Mouse (Mus musculus) stomach, embryonic 16.5 days (tissue): ENCODE data around the gene Car3. TPM values are rescaled to one million over a fixed set of nuclear protein-coding genes. Genes with fewer than 3 reads are reported as not detected.
A peak's percentile ranks its signal among the peaks of the same experiment; 100 is the strongest.

Source experiments
- ATAC-seq: fragments of 200-750 bp; cut with Nextera tagmentation; 2 replicates; pipeline ENCODE4 v1.8.0; 2017; ENCODE audit warnings: moderate number of reproducible peaks, moderate TSS enrichment; ENCODE audit not compliant: insufficient read depth, low FRiP score
- H3K27ac ChIP-seq: fragments of 300-500 bp; sonication (generic); 2 replicates; pipeline ENCODE4 v1.5.1; 2014; ENCODE audit warnings: low read length
- H3K27me3 ChIP-seq: fragments of 300-500 bp; sonication (generic); 2 replicates; pipeline ENCODE4 v1.6.1; 2014; ENCODE audit warnings: low read length, control low read depth, mixed read lengths; ENCODE audit not compliant: control insufficient read depth, insufficient read depth
- H3K36me3 ChIP-seq: fragments of 300-500 bp; sonication (generic); 2 replicates; pipeline ENCODE4 v1.6.1; 2014; ENCODE audit warnings: low read length; ENCODE audit not compliant: control insufficient read depth, insufficient read depth
- H3K4me1 ChIP-seq: fragments of 300-500 bp; sonication (generic); 2 replicates; pipeline ENCODE4 v1.6.1; 2014; ENCODE audit warnings: low read length, control low read depth, mixed read lengths; ENCODE audit not compliant: control insufficient read depth, insufficient read depth
- H3K4me2 ChIP-seq: fragments of 300-500 bp; sonication (generic); 2 replicates; pipeline ENCODE4 v1.6.1; 2014; ENCODE audit warnings: low read depth, low read length, mixed read lengths
- H3K4me3 ChIP-seq: fragments of 300-500 bp; sonication (generic); replicated peaks from 2 replicates; pipeline ENCODE4 v1.5.1; 2014; ENCODE audit warnings: mild to moderate bottlenecking, low read length
- H3K9ac ChIP-seq: fragments of 300-500 bp; sonication (generic); 2 replicates; pipeline ENCODE4 v1.6.1; 2014; ENCODE audit warnings: low read length
- H3K9me3 ChIP-seq: fragments of 300-500 bp; sonication (generic); replicated peaks from 2 replicates; pipeline ENCODE4 v1.6.1; 2016; ENCODE audit warnings: low read length, control low read depth; ENCODE audit not compliant: control insufficient read depth
- WGBS: fragments of 180-500 bp; shearing (Covaris S2); extraction: QIAGEN DNeasy Blood & Tissue Kit; methylation state at CpG from one replicate; pipeline ENCODE4 v1.1.7; 2014; 5-methylcytosine and 5-hydroxymethylcytosine counted together
- polyA plus RNA-seq: library from polyadenylated mRNA; unstranded; fragments of >200 nt; fragmentation: Nextera tagmentation; extraction: Ambion mirVana; gene quantifications from 2 replicates; pipeline ENCODE4 v1.2.1, GENCODE M21; 2015

Gene Car3
- polyA plus RNA-seq, 1 experiment from 2014 or later, result 39.9 TPM

DNA sequence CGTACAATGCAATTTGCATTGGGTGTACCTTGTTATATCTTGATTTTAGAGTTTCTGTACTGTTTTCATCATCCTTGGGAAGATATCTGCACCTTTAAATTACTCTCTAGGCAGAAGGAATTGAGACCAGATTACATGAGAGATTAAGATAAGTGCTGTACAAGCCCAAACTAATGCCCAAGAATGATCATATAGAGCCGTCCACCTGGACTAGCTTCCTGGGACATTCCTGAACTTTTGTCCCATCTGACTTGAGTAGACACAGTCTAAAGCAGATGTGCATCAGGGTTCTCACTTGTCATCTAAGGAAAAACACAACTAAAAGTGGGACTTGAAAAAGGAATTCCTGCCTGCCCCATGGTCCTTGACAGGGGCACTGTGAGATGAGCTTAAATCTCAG is 2.6 kb downstream of the Car3 start:
- H3K9me3 ChIP-seq, result no peaks in the 10 kb centered on the region
- no peak overlapping the region for H3K9ac ChIP-seq
- H3K36me3 ChIP-seq, result no peaks in the 10 kb centered on the region
- no peak overlapping the region for H3K27ac ChIP-seq
- ATAC-seq, result no peak
- H3K4me2 ChIP-seq, result no peak overlapping the region
- H3K4me1 ChIP-seq, result peaks cover 11% of the 10 kb centered on the region
- WGBS, result 60% methylated on average over 2 of the region's 2 CpGs
- no peak overlapping the region for H3K4me3 ChIP-seq
- no peaks in the 10 kb centered on the region for H3K27me3 ChIP-seq

DNA sequence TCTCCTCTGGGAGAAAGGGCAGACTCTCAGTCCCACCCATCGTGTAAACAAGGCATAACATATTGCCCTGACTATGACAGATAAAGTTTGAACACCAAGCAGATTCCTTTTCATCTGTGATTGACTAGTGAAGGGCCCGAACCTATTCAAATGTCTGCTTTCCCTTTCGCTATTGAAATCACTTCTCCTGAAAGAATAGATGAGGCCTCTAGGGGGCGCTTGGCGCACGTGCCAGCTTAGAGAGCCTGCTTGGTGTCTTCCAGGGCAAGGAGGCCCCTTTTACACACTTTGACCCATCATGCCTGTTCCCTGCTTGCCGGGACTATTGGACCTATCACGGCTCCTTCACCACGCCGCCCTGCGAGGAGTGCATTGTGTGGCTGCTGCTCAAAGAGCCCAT is 6.5 kb downstream of the Car3 start:
- H3K36me3 ChIP-seq, result no peaks in the 10 kb centered on the region
- H3K4me1 ChIP-seq, result no peaks in the 10 kb centered on the region
- peak; percentile 40; the same call in 1 of the 2 replicates for ATAC-seq
- 0 out of 2 replicates have a peak overlapping the region, but pooled peaks have one; percentile 19 for H3K4me3 ChIP-seq
- H3K27me3 ChIP-seq, result no peaks in the 10 kb centered on the region
- no peak overlapping the region for H3K27ac ChIP-seq
- H3K4me2 ChIP-seq, result peak overlapping the region; percentile 42
- no peaks in the 10 kb centered on the region for H3K9me3 ChIP-seq
- H3K9ac ChIP-seq, result no peak overlapping the region
- 26% methylated on average over 11 of the region's 11 CpGs for WGBS

- Histone ChIP-seq H3K36me3 (no peaks in the 10 kb centered on the region), H3K9ac (no peak overlapping the region), H3K9me3 (no peaks in the 10 kb centered on the region), H3K4me2 (no peak overlapping the region), H3K4me1 (no peaks in the 10 kb centered on the region), H3K4me3 (no peak overlapping the region), H3K27me3 (no peaks in the 10 kb centered on the region), H3K27ac (no peak overlapping the region)
- 49% methylated on average over 1 of the region's 1 CpGs for WGBS
- ATAC-seq, result no peak
These were observed 7.2 kb downstream of the Car3 start for GRCm38 (mm10) chr3:14870528-14870927.

DNA sequence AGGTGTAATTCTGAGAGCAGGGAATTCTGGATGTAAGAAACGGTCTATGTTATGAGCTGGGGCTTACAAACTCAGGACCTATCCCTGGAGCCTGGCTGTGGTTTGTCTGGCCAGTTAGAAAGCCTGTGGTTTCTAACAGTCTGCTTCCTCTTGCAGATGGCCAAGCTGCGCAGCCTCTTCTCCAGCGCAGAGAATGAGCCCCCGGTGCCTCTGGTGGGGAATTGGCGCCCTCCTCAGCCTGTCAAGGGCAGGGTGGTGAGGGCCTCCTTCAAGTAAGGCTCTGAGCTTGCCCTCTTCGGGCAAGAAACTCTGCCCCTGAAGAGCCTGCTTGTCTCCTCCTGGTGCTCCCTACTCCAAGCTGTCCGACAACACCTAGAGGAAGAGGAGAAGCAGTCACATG is 8.1 kb downstream of the Car3 start:
- no peak for ATAC-seq
- Histone ChIP-seq H3K9me3 (no peaks in the 10 kb centered on the region), H3K9ac (no peak overlapping the region), H3K27me3 (no peaks in the 10 kb centered on the region), H3K4me3 (no peak overlapping the region), H3K4me2 (no peak overlapping the region), H3K4me1 (peaks cover 3% of the 10 kb centered on the region), H3K27ac (no peak overlapping the region), H3K36me3 (no peaks in the 10 kb centered on the region)
- WGBS, result 57% methylated on average over 7 of the region's 7 CpGs

DNA sequence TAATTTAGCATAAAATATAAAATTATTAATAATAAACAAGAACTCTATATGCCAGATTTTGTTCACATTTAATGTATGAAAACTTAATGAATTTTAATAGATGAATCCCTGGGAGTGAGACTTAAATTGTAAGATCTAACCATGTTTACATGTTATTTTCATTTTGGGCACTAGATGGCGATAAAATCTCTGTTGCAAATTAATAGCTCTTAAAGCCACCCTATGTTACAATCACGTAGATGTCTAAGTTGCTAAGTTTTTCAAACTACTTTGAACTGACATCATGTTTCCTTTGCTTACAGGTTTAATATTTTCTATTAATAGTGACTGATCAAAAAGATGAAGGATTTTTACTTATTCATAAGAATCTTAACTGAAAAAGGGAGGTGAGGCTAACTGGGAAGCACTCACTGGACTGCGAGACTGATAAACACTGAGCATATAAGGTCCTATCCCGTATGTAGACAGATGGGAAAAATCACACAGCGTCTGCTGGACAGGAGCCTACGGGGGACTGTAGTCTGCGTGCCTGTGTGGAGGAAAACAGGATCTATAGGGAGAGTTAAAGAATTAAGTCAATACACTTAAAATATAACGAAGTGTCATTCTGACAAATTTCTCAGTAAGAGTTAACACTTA is 11.2 kb downstream of the Car3 start:
- Histone ChIP-seq H3K36me3 (no peaks in the 10 kb centered on the region), H3K27ac (no peak overlapping the region), H3K4me1 (peaks cover 8% of the 10 kb centered on the region), H3K9me3 (no peaks in the 10 kb centered on the region), H3K4me2 (no peak overlapping the region; the same call in 1 of the 2 replicates), H3K4me3 (no peak overlapping the region), H3K27me3 (no peaks in the 10 kb centered on the region), H3K9ac (no peak overlapping the region)
- 25% methylated on average over 8 of the region's 8 CpGs for WGBS
- peak; percentile 57; the same call in 1 of the 2 replicates for ATAC-seq

DNA sequence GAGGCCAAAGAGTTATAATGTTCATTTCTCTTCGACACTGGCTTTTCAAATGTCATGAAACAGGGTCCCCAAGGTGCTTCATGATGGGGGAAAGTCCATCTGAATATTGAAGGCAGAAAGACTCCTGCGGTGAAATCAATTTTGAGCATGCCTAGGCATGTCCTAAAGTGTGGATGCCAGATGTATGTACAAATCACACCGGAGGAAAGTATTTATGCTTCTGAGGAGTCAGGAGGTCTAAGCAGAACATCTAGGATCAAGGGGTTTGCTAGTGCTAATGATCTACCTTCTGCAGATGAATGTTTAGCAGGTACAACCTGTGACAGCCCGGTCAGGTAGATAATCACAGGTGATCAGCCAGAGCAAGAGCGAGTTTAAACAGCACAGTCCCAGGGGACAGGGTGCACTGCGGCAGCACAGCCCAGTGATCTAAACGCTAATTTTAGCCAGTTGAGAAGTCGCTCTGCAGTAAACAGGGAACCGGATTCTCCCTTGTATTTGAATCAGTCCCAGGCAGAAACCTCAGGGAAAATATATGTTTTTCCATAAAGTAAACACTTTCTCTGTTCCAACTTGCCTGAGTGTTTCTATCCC is 13.1 kb downstream of the Car3 start:
- Histone ChIP-seq H3K9me3 (no peaks in the 10 kb centered on the region), H3K27me3 (no peaks in the 10 kb centered on the region), H3K4me3 (no peak overlapping the region), H3K27ac (no peak overlapping the region), H3K9ac (no peak overlapping the region), H3K4me2 (no peak overlapping the region), H3K4me1 (peaks cover 8% of the 10 kb centered on the region), H3K36me3 (no peaks in the 10 kb centered on the region)
- no peak for ATAC-seq
- WGBS, result 54% methylated on average over 9 of the region's 9 CpGs

GRCm38 (mm10) chr3:14877251-14877909 is 14.1 kb downstream of the Car3 start:
- Histone ChIP-seq H3K27ac (no peak overlapping the region), H3K4me1 (peaks cover 8% of the 10 kb centered on the region), H3K9ac (no peak overlapping the region), H3K27me3 (no peaks in the 10 kb centered on the region), H3K4me2 (no peak overlapping the region), H3K4me3 (no peak overlapping the region), H3K36me3 (no peaks in the 10 kb centered on the region), H3K9me3 (no peaks in the 10 kb centered on the region)
- WGBS, result 85% methylated on average over 7 of the region's 7 CpGs
- 0 out of 2 replicates have a peak, but pooled peaks have one; percentile 41 for ATAC-seq

DNA sequence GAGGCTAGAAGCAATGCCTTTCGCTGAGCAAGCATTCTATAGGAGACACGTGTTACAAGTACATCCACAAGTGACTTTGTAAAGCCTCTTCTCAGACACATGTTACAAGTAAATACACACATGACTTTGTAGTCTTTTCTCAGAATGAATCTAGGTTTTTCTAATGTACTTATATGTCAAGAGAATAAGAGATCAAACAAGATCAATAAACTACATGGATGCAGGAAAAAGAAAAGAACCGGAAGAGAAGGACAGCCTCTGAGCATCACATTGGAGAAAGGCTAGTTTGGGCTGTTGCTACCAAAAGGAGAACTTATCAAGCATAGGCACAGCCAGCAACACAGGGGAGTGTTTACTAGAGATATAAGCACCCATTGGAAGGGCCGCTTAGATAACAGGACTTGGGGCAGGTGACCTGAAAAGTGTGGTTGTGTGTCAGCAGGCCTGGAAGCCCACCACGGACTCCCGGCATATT is 15.5 kb downstream of the Car3 start:
- no peak overlapping the region for H3K4me3 ChIP-seq
- no peaks in the 10 kb centered on the region for H3K36me3 ChIP-seq
- no peaks in the 10 kb centered on the region for H3K9me3 ChIP-seq
- WGBS, result 71% methylated on average over 6 of the region's 6 CpGs
- no peak overlapping the region for H3K9ac ChIP-seq
- ATAC-seq, result 0 out of 2 replicates have a peak, but pooled peaks have one; percentile 51
- H3K27ac ChIP-seq, result no peak overlapping the region
- peaks cover 8% of the 10 kb centered on the region for H3K4me1 ChIP-seq
- H3K4me2 ChIP-seq, result no peak overlapping the region
- H3K27me3 ChIP-seq, result no peaks in the 10 kb centered on the region

GRCm38 (mm10) chr3:14879293-14879692 is 16.0 kb downstream of the Car3 start:
- no peak overlapping the region for H3K4me3 ChIP-seq
- no peaks in the 10 kb centered on the region for H3K9me3 ChIP-seq
- H3K36me3 ChIP-seq, result no peaks in the 10 kb centered on the region
- H3K27me3 ChIP-seq, result no peaks in the 10 kb centered on the region
- H3K4me1 ChIP-seq, result peaks cover 8% of the 10 kb centered on the region
- WGBS, result 87% methylated on average over 3 of the region's 3 CpGs
- no peak overlapping the region for H3K4me2 ChIP-seq
- ATAC-seq, result no peak
- H3K27ac ChIP-seq, result no peak overlapping the region
- no peak overlapping the region for H3K9ac ChIP-seq
